Mouse (Mus musculus) c-Kit-positive CD71-positive TER-119-negative erythroid progenitor cells, embryonic 14.5 days (primary cell): ENCODE results near the gene AC109138.7.

Experiments used
- DNase-seq: peaks from one replicate; pipeline ENCODE4 v3.0.0-alpha.2; 2013; ENCODE audit warnings: low read depth

The AC109138.7 gene

GRCm38 (mm10) chr19:4255583-4256162, 41.5 kb downstream of the AC109138.7 start:
- no peak for DNase-seq

- DNase-seq, result peak; percentile 95
Measured at GRCm38 (mm10) chr19:4257216-4257896, 43.2 kb downstream of the AC109138.7 start.

GRCm38 (mm10) chr19:4257897-4258252, 43.7 kb downstream of the AC109138.7 start:
- DNase-seq, result no peak

- DNase-seq, result no peak
Measured at GRCm38 (mm10) chr19:4261038-4261698, 47.0 kb downstream of the AC109138.7 start.

GRCm38 (mm10) chr19:4262756-4263155, 48.6 kb downstream of the AC109138.7 start:
- no peak for DNase-seq

- DNase-seq, result no peak
Measured at GRCm38 (mm10) chr19:4263702-4264101, 49.5 kb downstream of the AC109138.7 start.

GRCm38 (mm10) chr19:4264171-4264780, 50.1 kb downstream of the AC109138.7 start:
- no peak for DNase-seq

GRCm38 (mm10) chr19:4265956-4266355, 51.8 kb downstream of the AC109138.7 start:
- DNase-seq, result no peak

GRCm38 (mm10) chr19:4268566-4269361, 54.6 kb downstream of the AC109138.7 start, which contains the start of gene Ssh3:
Ssh3 (minus strand) TSS chr19:4269180.
- peak; percentile 48 for DNase-seq

- no peak for DNase-seq
Measured at GRCm38 (mm10) chr19:4270187-4270586, 56.0 kb downstream of the AC109138.7 start.

GRCm38 (mm10) chr19:4270972-4271371, 56.8 kb downstream of the AC109138.7 start:
- no peak for DNase-seq

- no peak for DNase-seq
Measured at GRCm38 (mm10) chr19:4279487-4279886, 65.3 kb downstream of the AC109138.7 start.

GRCm38 (mm10) chr19:4280425-4280824, 66.3 kb downstream of the AC109138.7 start:
- DNase-seq, result no peak
